Mouse (Mus musculus) heart, embryonic 12.5 days (tissue): ENCODE measurements around the gene Zfr2. TPM values are rescaled to one million over a fixed set of nuclear protein-coding genes. Genes with fewer than 3 reads are reported as not detected.

Experiments used
- ATAC-seq: fragments of 200-750 bp; cut with Nextera tagmentation; 2 replicates; pipeline ENCODE4 v1.8.0; 2017; ENCODE audit warnings: moderate TSS enrichment, moderate library complexity; ENCODE audit not compliant: insufficient number of reproducible peaks, low FRiP score
- H3K27ac ChIP-seq: fragments of 300-500 bp; sonication (generic); 2 replicates; pipeline ENCODE4 v1.5.1; 2016; ENCODE audit warnings: mild to moderate bottlenecking, moderate library complexity; ENCODE audit not compliant: poor library complexity, severe bottlenecking
- H3K27me3 ChIP-seq: fragments of 300-500 bp; sonication (generic); replicated peaks from 2 replicates; pipeline ENCODE4 v1.6.1; 2016; ENCODE audit warnings: mild to moderate bottlenecking, moderate library complexity
- H3K36me3 ChIP-seq: fragments of 300-500 bp; sonication (generic); 2 replicates; pipeline ENCODE4 v1.6.1; 2016; ENCODE audit warnings: mild to moderate bottlenecking, moderate library complexity
- H3K4me1 ChIP-seq: fragments of 300-500 bp; sonication (generic); replicated peaks from 2 replicates; pipeline ENCODE4 v1.6.1; 2016; ENCODE audit warnings: mild to moderate bottlenecking
- H3K4me2 ChIP-seq: fragments of 300-500 bp; sonication (generic); 2 replicates; pipeline ENCODE4 v1.6.1; 2016; ENCODE audit warnings: mild to moderate bottlenecking, moderate library complexity
- H3K4me3 ChIP-seq: fragments of 300-500 bp; sonication (generic); 2 replicates; pipeline ENCODE4 v1.5.1; 2016; ENCODE audit warnings: mild to moderate bottlenecking
- H3K9ac ChIP-seq: fragments of 300-500 bp; sonication (generic); 2 replicates; pipeline ENCODE4 v1.6.1; 2016; ENCODE audit warnings: mild to moderate bottlenecking, moderate library complexity
- H3K9me3 ChIP-seq: fragments of 300-500 bp; sonication (generic); replicated peaks from 2 replicates; pipeline ENCODE4 v1.6.1; 2016; ENCODE audit warnings: mild to moderate bottlenecking, moderate library complexity
- WGBS: fragments of 180-500 bp; shearing (Covaris S2); methylation state at CpG from one replicate; pipeline ENCODE4 v1.1.7; 2016; 5-methylcytosine and 5-hydroxymethylcytosine counted together
- microRNA-seq: library from miRNA; unstranded; fragments of <30 nt; microRNA quantifications from one replicate; pipeline ENCODE4, GENCODE M21; 2017
- polyA plus RNA-seq: library from polyadenylated mRNA; unstranded; fragments of >200 nt; fragmentation: Nextera tagmentation; extraction: Ambion mirVana; gene quantifications from 2 replicates; pipeline ENCODE4 v1.2.1, GENCODE M21; 2016

The Zfr2 gene
- polyA plus RNA-seq, 1 experiment from 2014 or later = 7.2 TPM

DNA sequence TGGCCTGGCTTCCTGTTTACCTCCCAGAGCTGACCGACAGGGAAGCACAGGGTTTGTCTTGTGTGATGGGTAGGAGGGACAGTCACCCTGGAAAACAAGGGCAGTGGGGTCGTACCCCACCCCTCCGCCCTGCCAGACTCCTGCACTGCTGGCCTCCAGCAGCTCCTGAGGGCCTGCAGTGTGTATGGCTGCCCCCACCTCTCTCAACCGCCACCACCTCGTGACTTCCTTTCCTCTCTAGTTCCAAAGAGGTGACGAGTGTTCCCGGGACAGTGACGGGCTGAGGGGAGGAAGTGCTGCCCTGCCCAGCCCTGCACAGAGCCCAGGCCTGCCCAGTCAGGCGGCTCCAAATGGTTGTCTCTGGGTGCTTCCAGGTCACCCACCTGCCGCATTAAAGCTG lies 64.9 kb downstream of the Zfr2 start:
- WGBS = 34% methylated on average over 10 of the region's 10 CpGs
- Histone ChIP-seq H3K4me1 (peaks cover 83% of the 10 kb centered on the region), H3K4me2 (peak overlapping the region; percentile 11; the same call in 1 of the 2 replicates), H3K4me3 (no peak overlapping the region), H3K27me3 (no peaks in the 10 kb centered on the region), H3K27ac (peak overlapping the region; percentile 70), H3K9me3 (no peaks in the 10 kb centered on the region), H3K9ac (peak overlapping the region; percentile 49), H3K36me3 (no peaks in the 10 kb centered on the region)
- peak; percentile 37; the same call in 1 of the 2 replicates for ATAC-seq

DNA sequence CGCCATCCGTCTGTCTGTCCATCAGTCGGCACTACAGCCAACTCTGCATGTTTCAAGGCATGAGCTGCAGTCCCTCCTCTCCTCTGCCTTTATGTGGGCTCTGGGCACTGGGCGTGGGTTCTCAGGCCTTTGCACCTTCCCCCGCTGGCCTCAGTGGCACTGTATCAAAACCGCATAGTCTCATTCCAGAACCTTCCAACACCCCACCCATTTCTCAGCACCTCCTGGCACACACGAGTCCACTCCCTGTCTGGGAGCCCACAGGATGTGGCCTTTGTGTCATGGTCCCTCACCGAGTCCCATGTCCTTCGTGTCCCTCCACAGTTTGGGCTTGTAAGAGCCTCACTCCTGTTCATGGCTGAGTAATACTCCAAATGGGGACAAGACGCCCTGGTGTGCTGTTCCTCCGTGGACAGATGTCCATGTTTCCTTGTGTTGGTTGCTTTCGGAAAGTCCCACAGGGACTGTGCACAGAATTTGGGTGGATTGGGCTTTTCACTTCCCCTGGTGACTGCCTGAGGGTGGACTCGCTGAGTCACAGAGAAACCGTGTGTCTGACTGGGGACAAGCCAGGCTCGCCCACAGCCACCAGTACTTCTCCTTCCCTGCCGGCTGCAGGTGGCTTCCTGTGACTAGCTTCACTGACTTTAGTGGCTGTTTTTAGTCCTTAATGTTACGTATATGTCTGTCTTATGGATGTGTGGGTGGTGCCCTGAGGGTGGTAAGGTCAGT lies 65.6 kb downstream of the Zfr2 start:
- 89% methylated on average over 17 of the region's 17 CpGs for WGBS
- Histone ChIP-seq H3K9me3 (no peaks in the 10 kb centered on the region), H3K9ac (no peak overlapping the region), H3K4me2 (no peak overlapping the region), H3K4me3 (no peak overlapping the region), H3K27me3 (no peaks in the 10 kb centered on the region), H3K4me1 (peaks cover 88% of the 10 kb centered on the region), H3K27ac (0 out of 2 replicates have a peak overlapping the region, but pooled peaks have one; percentile 70), H3K36me3 (no peaks in the 10 kb centered on the region)
- ATAC-seq = no peak

DNA sequence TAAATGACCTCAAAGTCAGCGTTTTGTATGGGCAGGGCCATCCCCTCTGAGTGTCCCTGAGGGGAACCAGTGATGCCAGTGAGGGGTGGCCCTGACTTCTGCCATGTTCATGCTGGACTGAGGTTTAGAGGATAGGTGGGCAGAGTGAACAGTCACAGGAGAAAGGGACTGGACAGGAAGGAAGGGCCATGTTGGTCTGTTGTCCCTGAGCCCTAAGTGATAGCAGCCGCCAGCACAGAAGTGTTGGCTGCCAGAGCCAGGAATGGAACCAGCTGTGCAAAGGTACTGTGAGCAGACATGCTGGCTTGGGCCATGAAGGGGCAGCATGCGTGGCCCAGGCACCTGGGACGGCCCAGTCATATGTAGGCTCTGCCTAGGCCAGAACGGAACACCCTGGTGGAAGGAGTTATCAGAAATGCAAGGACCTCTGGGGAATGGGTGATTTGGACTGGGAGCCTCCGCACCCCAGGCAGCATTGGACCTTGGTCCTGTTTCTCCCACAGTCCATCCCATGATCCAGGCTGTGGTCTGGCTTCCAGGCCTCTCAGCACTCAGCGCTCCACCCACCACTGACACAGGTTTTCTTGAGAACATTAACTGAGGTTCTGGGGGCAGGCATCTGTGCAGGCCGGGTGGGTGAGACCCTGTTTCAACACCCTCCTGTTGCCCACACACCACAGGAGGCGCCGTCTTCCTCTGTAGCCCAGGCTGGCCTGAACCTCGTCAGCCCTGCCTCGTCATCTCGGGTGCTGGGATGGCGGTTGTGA lies 66.8 kb downstream of the Zfr2 start:
- Histone ChIP-seq H3K27ac (peak overlapping the region; percentile 44; the same call in 1 of the 2 replicates), H3K36me3 (no peaks in the 10 kb centered on the region), H3K4me1 (peaks cover 86% of the 10 kb centered on the region), H3K27me3 (no peaks in the 10 kb centered on the region), H3K9me3 (no peaks in the 10 kb centered on the region), H3K9ac (peak overlapping the region; percentile 43), H3K4me2 (no peak overlapping the region), H3K4me3 (no peak overlapping the region)
- 79% methylated on average over 14 of the region's 14 CpGs for WGBS
- ATAC-seq = no peak

DNA sequence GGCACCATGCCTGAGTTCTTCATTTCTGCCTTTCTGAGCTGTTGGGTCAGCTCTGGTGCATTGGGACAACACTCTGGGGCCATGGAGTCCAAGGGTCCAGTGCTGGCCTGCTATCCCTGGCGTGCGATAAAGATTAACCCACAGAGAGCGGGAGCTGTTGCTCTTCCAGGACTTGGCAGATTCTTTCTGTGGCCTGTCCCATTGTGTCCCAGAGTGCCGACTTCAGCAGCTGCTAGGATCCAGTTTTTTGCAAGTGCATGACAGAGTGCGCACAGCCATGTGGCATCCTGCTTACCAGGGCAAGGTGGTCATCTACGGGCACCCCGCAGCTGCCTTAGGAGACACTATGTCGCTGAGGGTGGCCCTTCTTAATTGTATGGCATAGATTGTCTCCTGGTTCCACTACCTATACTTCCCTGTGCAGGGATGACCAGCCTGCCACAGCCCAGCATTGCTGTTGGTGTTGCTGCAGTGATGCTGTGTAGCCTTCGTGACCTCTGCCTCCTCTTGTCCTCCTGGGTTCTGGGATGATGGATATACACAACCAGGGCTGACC lies 67.5 kb downstream of the Zfr2 start:
- peak overlapping the region; percentile 37 for H3K9ac ChIP-seq
- 0 out of 2 replicates have a peak, but pooled peaks cover 2% of the 10 kb centered on the region for H3K36me3 ChIP-seq
- peaks cover 84% of the 10 kb centered on the region for H3K4me1 ChIP-seq
- 77% methylated on average over 9 of the region's 9 CpGs for WGBS
- H3K4me2 ChIP-seq = no peak overlapping the region
- no peaks in the 10 kb centered on the region for H3K27me3 ChIP-seq
- ATAC-seq = no peak
- H3K4me3 ChIP-seq = no peak overlapping the region
- H3K9me3 ChIP-seq = no peaks in the 10 kb centered on the region
- H3K27ac ChIP-seq = peak overlapping the region; percentile 11; the same call in 1 of the 2 replicates

DNA sequence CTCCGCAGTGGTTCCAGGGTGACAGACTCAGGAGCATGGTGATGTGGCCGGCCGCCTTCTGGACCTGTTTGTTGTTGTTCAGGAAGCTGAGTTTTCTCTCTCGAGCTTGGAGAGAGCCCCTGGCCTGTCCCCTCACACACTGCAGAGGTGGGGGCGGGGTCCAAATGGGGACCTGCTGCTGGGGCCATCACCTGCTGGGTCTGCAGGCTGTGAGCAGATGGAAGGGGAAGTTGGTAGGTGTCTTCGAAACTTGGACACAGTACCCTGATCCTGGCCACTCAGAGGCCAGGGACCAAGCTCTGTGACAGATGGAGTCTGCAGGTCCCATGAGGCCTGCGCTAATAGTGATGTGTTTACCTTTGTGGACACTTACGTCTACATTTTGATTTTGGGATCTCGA lies 68.4 kb downstream of the Zfr2 start:
- ATAC-seq = no peak
- Histone ChIP-seq H3K9me3 (no peaks in the 10 kb centered on the region), H3K27ac (no peak overlapping the region), H3K27me3 (no peaks in the 10 kb centered on the region), H3K4me2 (no peak overlapping the region), H3K4me1 (peaks cover 77% of the 10 kb centered on the region), H3K9ac (peak overlapping the region; percentile 37; the same call in 1 of the 2 replicates), H3K36me3 (peaks cover 11% of the 10 kb centered on the region), H3K4me3 (no peak overlapping the region)
- 81% methylated on average over 9 of the region's 9 CpGs for WGBS

Small RNA genes lying within 50 kb of the gene (microRNA-seq; reads per million reads assigned to microRNA genes)
- gene Mir3057 = 6.4 reads per million, percentile 19 among the genes with 10 or more reads in this experiment

Other genes with a start within 250 kb of the Zfr2 start
- gene Gng7, start 218.2 kb upstream of the Zfr2 start, polyA plus RNA-seq = 1.5 and 1.7 TPM in 2 replicates
- not detected in 2 replicates for gene Diras1, start 207.5 kb upstream of the Zfr2 start, polyA plus RNA-seq
- 7.5 and 8.7 TPM in 2 replicates for gene Slc39a3, start 195.7 kb upstream of the Zfr2 start, polyA plus RNA-seq
- 152 and 154 TPM in 2 replicates for gene Sgta, start 173.0 kb upstream of the Zfr2 start, polyA plus RNA-seq
- 35.5 and 36.6 TPM in 2 replicates for gene Thop1, start 163.1 kb upstream of the Zfr2 start, polyA plus RNA-seq
- gene Creb3l3, start 134.3 kb upstream of the Zfr2 start, polyA plus RNA-seq = 0.31 and 0.47 TPM in 2 replicates
- 161 and 165 TPM in 2 replicates for gene Map2k2, start 127.2 kb upstream of the Zfr2 start, polyA plus RNA-seq
- gene Zbtb7a, start 97.9 kb upstream of the Zfr2 start, polyA plus RNA-seq = 24.7 and 24.8 TPM in 2 replicates
- 36.0 and 36.1 TPM in 2 replicates for gene Pias4, start 65.2 kb upstream of the Zfr2 start, polyA plus RNA-seq
- gene Eef2, start 56.5 kb upstream of the Zfr2 start, polyA plus RNA-seq = 408 and 433 TPM in 2 replicates
- gene Dapk3, start 50.1 kb upstream of the Zfr2 start, polyA plus RNA-seq = 62.8 and 69.0 TPM in 2 replicates
- 0.18 TPM in 1 of 2 replicates, not detected in the other for gene 4930442H23Rik, start 49.3 kb upstream of the Zfr2 start, polyA plus RNA-seq
- gene Nmrk2, start 31.1 kb upstream of the Zfr2 start, polyA plus RNA-seq = 3.9 and 4.9 TPM in 2 replicates
- 0.46 and 0.72 TPM in 2 replicates for gene Atcay, start 2.3 kb upstream of the Zfr2 start, polyA plus RNA-seq
- 2.0 and 2.2 TPM in 2 replicates for gene Matk, start 19.8 kb downstream of the Zfr2 start, polyA plus RNA-seq
- 243 and 253 TPM in 2 replicates for gene Mrpl54, start 33.8 kb downstream of the Zfr2 start, polyA plus RNA-seq
- gene Apba3, start 33.8 kb downstream of the Zfr2 start, polyA plus RNA-seq = 43.3 and 46.1 TPM in 2 replicates
- 1.7 and 2.3 TPM in 2 replicates for gene Tjp3, start 58.4 kb downstream of the Zfr2 start, polyA plus RNA-seq
- gene Pip5k1c, start 59.8 kb downstream of the Zfr2 start, polyA plus RNA-seq = 41.1 and 43.4 TPM in 2 replicates
- 37.3 and 40.3 TPM in 2 replicates for gene Cactin, start 87.9 kb downstream of the Zfr2 start, polyA plus RNA-seq
- gene Tbxa2r, start 95.6 kb downstream of the Zfr2 start, polyA plus RNA-seq = 13.4 TPM in 2 replicates
- not detected in 2 replicates for gene Gipc3, start 110.1 kb downstream of the Zfr2 start, polyA plus RNA-seq
- gene Hmg20b, start 117.3 kb downstream of the Zfr2 start, polyA plus RNA-seq = 107 and 109 TPM in 2 replicates
- 13.0 and 13.4 TPM in 2 replicates for gene Mfsd12, start 124.3 kb downstream of the Zfr2 start, polyA plus RNA-seq
- gene 4930404N11Rik, start 132.7 kb downstream of the Zfr2 start, polyA plus RNA-seq = 0.82 and 0.91 TPM in 2 replicates
- 96.4 and 99.5 TPM in 2 replicates for gene Fzr1, start 145.4 kb downstream of the Zfr2 start, polyA plus RNA-seq
- 66.7 and 66.9 TPM in 2 replicates for gene Dohh, start 151.3 kb downstream of the Zfr2 start, polyA plus RNA-seq
- gene Gm48551, start 151.3 kb downstream of the Zfr2 start, polyA plus RNA-seq = 1.9 and 2.2 TPM in 2 replicates
- 1.2 and 1.8 TPM in 2 replicates for gene Gm48552, start 155.8 kb downstream of the Zfr2 start, polyA plus RNA-seq
- 2.9 and 4.3 TPM in 2 replicates for gene Smim24, start 159.9 kb downstream of the Zfr2 start, polyA plus RNA-seq
- gene Nfic, start 222.5 kb downstream of the Zfr2 start, polyA plus RNA-seq = 39.3 and 40.7 TPM in 2 replicates
- gene Celf5, start 249.6 kb downstream of the Zfr2 start, polyA plus RNA-seq = 0.19 and 0.28 TPM in 2 replicates